Mouse (Mus musculus): ENCODE data around the gene Cdca7l.
A peak's percentile ranks its signal among the peaks of the same experiment; 100 is the strongest.

The Cdca7l gene

GRCm38 (mm10) chr12:117809327-117810017, 5.4 kb downstream of the Cdca7l start:
- no peak for DNase-seq (ENCODE audit: low spot score)

DNA sequence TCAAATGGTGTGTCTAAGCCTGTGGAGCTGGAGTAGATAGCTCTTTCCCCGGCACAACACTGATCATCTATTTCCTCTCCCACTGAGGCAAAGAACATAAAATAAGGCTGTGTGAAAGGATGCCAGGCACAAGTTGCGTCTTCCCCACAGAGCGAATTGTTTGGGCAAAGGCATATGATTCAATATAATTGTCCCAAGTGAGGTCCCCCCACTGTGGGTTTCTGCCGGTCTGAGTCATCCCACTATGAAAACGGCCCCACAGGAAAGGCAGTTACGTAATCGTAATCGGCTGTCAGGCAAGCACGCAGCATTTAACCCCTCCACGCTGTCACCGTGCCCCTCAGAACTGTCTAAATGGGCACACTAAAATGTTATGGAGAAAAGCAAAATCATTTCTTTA, 6.0 kb downstream of the Cdca7l start:
- DNase-seq (ENCODE audit: low spot score), result no peak

GRCm38 (mm10) chr12:117820138-117820858, 16.2 kb downstream of the Cdca7l start:
- no peak for DNase-seq (ENCODE audit: low spot score)

- DNase-seq (ENCODE audit: low spot score), result no peak
These were observed 16.8 kb downstream of the Cdca7l start for GRCm38 (mm10) chr12:117820859-117821221.

DNA sequence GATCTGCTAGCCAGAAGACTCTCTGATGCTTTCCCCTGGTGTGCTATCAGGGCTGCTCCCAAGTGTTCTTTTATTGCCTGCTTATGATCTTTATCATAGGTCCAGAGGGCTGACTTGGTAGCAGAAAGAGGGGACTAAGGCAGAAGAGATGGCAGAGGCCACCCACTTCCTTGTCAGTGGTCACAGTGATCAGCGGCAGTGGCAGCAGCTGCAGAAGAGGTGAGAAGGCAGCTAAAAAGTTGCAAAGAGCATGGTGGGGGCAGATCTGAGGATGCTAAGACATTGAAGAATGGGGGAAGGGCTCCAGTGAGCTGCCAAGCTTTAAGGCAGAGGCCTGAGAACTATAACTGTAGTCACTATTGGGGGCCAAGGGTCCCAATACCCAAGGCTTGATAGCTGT, 17.3 kb downstream of the Cdca7l start:
- no peak for DNase-seq (ENCODE audit: low spot score)

DNA sequence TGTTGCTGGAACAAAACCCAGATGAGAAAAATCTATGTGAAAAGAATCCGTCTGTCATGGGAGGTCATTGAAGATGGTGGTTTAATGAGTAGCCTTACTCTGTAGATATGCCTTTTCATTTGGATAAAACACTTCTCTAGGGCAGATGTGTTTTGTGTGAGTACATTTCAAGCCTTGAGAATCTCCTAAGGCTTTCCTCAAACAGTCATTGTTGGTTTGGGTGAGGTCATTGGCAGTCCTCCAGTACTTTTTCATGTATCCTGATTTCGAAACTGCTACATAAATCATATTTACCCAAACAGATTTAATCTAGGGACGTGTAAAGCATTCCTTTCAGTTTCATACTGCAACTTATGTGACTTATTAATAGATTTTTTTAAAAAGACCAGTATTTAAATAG, 24.3 kb downstream of the Cdca7l start:
- no peak for DNase-seq (ENCODE audit: low spot score)

GRCm38 (mm10) chr12:117831351-117831961, 27.4 kb downstream of the Cdca7l start:
- DNase-seq (ENCODE audit: low spot score), result no peak

DNA sequence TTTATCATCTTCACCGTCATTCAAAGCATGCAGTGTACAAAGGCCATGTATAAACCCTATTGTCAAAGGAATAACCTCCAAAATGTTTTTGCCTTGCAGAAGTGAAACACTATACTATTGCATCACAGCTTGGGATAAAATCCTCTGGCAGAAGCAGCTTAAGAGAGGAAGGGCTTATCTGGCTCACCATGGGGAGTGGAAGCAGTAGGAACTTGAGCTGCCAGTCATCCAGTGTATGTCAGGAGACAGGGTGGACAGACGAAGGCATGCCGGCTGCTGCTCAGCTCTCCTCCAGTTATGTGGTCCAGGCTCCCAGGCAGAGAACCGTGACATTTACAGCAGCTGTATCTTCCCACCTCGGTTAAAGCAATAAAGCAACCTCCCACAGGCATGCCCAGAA, 28.1 kb downstream of the Cdca7l start:
- DNase-seq (ENCODE audit: low spot score), result no peak

DNA sequence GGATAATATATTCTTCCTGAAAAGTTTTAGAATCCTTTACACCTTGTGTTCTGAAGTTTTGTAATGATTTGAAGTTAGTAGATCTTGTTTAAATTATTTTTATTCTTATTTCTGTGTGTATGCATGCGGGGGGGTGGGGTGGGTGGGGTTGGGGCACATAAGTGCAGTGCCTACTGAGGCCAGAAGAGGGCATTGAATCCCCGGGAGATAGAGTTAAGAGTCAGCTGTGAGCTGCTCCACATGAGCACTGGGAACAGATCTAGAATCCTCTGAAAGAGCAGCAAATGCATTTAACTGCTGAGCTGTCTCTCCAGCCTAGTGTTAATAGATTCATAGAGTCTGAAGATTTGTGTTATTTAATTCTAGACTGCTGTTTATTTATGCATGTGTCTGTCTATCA, 30.6 kb downstream of the Cdca7l start:
- DNase-seq (ENCODE audit: low spot score), result no peak

- DNase-seq (ENCODE audit: low spot score), result no peak
These were observed 31.3 kb downstream of the Cdca7l start for GRCm38 (mm10) chr12:117835371-117835770.

- no peak for DNase-seq (ENCODE audit: low spot score)
These were observed 33.3 kb downstream of the Cdca7l start for GRCm38 (mm10) chr12:117837376-117837775.

DNA sequence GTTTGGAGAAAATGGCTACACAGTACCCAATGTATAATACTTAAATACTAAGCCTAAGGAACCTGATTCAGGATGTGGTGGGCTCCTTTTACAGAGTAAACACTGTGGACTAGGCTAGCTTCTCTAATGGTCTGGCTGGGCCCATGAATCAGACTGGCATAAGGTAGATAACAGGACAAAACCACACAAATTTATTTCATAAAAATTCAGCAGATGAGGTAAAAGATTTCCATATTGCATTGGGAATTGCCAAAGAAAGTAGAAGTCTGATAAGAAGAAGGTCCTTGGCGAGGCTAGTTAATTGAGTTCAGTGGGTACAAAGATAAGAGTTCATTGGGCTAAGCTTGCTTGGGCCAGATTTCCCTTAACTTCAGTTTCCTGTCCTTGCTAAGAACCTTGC, 36.6 kb downstream of the Cdca7l start:
- DNase-seq (ENCODE audit: low spot score), result no peak

DNA sequence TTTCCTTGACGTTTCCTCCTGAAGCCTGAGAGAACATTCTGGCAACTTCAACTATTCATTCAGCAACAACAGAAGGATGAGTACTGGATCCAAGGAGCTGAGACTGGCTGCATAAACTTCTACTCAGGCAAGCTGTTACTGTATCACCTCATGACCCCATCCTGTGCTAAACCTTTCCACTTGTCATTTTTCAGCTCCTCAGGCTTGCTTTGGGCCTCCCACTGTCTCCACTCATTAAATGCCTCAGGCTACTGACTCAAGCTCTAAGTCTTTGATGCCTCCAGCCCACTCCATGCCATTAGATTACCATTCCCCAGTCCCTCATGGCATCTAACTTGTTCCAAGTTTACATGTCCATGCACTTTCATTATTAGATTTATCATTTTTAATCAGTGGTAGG, 38.6 kb downstream of the Cdca7l start:
- no peak for DNase-seq (ENCODE audit: low spot score)

- peak; percentile 64 for DNase-seq (ENCODE audit: low spot score)
These were observed 39.4 kb downstream of the Cdca7l start for GRCm38 (mm10) chr12:117843302-117844074.

DNA sequence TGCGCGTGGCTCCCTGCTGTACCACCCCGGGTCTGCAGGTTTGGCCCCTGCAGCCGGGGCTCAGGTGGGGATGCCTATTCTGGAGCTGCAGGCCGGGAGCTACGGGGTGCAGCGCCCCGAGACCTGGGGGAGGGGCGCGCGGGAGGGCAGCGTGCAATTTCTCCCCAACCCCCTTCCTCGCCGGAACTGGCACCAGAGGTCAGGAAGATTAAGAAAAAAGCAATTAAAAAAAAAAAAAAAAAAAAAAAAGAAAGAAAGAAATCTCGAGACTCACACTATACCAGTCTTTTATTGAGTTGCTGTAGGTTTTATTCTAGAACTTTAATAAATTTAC, 40.0 kb downstream of the Cdca7l start:
- no peak for DNase-seq (ENCODE audit: low spot score)

DNA sequence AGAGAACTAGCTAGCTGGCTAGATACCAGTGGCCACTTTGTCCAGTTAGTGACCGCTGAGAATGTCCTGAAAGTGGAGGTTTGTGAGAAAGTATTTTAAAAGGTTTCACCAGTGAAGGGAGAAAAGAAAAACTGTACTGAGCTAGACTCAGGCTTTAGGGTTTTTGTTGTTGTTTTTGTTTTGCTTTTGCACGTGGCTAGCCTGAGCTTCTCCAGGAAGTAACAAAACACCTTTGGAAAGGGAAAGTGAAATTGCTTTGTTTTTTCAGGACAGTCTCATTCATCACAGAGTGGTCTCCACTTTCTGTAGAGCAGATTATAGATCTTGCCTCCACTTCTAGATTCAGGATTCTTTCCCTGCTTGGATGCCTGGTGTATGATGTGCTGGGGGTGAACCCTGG, 40.8 kb downstream of the Cdca7l start:
- DNase-seq (ENCODE audit: low spot score), result no peak

- DNase-seq (ENCODE audit: low spot score), result no peak
These were observed 44.5 kb downstream of the Cdca7l start for GRCm38 (mm10) chr12:117848621-117849020.

DNA sequence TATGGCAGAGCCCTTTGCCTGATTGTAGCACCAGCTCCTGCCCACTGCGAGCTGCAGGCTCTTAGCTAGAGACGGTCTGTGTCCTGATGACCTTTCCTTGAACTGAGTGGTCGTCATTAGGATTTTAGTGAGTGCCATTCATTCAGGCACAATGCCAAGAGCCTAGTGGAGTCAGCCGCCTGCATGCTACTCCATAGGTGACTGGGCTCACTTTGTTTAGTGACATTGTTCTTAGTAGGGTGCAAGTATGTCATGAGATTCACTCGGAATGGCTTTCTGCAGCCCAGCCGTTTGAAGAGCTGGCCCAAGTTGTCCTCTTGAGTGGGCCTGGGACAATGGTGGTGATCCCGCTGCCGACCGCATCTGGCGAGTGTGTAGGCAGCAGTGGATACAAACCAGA, 46.4 kb downstream of the Cdca7l start:
- no peak for DNase-seq (ENCODE audit: low spot score)

GRCm38 (mm10) chr12:117853316-117853715, 49.2 kb downstream of the Cdca7l start:
- DNase-seq (ENCODE audit: low spot score), result peak; percentile 8

DNA sequence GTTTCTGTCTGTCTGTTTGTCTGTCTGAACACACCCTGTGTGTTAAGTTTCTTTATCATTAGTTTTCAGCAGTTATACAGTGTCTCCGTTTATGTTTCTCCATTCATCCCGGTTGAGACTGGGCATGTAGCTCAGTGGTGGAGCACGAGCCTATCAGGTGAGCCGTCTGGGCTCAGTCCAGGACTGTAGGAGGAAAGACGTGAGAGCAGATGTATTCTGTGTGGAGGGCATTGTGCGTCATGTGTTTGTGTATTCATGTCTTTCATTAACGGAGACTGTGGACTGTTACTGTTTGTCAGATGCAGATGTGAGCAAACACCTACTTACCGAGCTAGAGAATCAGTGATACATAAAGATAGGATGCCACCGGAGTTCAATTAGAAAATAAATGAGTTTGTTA, 52.9 kb downstream of the Cdca7l start:
- DNase-seq (ENCODE audit: low spot score), result no peak

DNA sequence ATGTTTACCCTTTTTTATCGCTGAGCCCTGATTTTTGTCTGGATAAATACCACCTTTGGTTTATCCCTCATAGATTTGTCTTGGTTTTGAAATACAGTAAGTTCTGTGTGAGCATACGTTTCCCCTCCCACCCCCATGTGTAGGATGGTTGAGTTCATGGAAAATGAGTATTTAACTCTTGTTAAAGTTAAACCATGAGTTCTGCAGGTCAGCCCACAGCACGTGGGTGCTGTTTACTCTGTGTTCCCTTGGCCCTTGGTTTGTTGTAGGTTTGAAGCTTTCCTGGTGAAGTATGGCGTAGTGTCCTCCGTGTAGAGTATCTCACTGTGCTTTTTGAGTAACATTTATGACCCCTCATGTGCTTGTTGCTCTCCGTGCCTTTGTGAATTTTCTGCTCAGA, 53.8 kb downstream of the Cdca7l start:
- DNase-seq (ENCODE audit: low spot score), result no peak

- no peak for DNase-seq (ENCODE audit: low spot score)
These were observed 56.8 kb downstream of the Cdca7l start for GRCm38 (mm10) chr12:117860840-117861239.

DNA sequence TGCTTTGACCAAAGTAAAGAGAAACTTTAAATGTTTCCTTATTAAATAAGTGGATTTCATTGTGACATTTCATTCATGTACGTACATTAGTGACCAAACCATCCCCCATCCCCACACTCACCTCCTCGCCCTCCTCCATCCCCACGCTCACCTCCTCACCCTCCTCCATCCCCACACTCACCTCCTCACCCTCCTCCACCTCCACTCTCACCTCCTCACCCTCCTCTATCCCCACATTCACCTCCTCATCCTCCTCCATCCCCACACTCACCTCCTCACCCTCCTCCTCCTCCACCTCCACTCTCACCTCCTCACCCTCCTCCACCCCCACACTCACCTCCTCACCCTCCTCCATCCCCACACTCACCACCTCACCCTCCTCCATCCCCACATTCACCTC, 57.2 kb downstream of the Cdca7l start:
- no peak for DNase-seq (ENCODE audit: low spot score)

Measured in yolk sac, embryonic 10.5 days (tissue).